Mouse (Mus musculus): Measurements from ENCODE around the gene Kdelr2. TPM values are rescaled to one million over a fixed set of nuclear protein-coding genes. Genes with fewer than 3 reads are reported as not detected.
A peak's percentile ranks its signal among the peaks of the same experiment; 100 is the strongest.
"Not testable (repeated sequence)": the region's sequence is repeated elsewhere in the genome, so short reads cannot be mapped to it uniquely, and the experiment has no call there.

Kdelr2 gene
- total RNA-seq (2021) = 10 to 100 TPM; 32.5 to 37.7 TPM

- intact Hi-C loops (cut with DNase I) = no loop called here
- peak; percentile 89 to 92 for DNase-seq (ENCODE audit: low spot score in 2 of 2)
Observed at GRCm38 (mm10) chr5:143403221-143404147, at the start of gene Kdelr2. Gene Kdelr2 (plus strand): TSS chr5:143403838.

GRCm38 (mm10) chr5:143356017-143356416, 47.6 kb upstream of the Kdelr2 start:
- intact Hi-C loops (cut with DNase I) = no loop called here
- no peak for DNase-seq (ENCODE audit: low spot score in 2 of 2)

- DNase-seq (ENCODE audit: low spot score in 2 of 2) = no peak
- intact Hi-C loops (cut with DNase I) = no loop called here
Observed at GRCm38 (mm10) chr5:143356686-143357388, 46.8 kb upstream of the Kdelr2 start, which contains the start of gene Grid2ip. Gene Grid2ip (plus strand): TSS chr5:143357338.

- no peak for DNase-seq (ENCODE audit: low spot score in 2 of 2)
- intact Hi-C loops (cut with DNase I) = no loop called here
Observed at GRCm38 (mm10) chr5:143357564-143357963, 46.1 kb upstream of the Kdelr2 start.

GRCm38 (mm10) chr5:143359263-143359662, 44.4 kb upstream of the Kdelr2 start:
- intact Hi-C loops (cut with DNase I) = no loop called here
- no peak for DNase-seq (ENCODE audit: low spot score in 2 of 2)

DNA sequence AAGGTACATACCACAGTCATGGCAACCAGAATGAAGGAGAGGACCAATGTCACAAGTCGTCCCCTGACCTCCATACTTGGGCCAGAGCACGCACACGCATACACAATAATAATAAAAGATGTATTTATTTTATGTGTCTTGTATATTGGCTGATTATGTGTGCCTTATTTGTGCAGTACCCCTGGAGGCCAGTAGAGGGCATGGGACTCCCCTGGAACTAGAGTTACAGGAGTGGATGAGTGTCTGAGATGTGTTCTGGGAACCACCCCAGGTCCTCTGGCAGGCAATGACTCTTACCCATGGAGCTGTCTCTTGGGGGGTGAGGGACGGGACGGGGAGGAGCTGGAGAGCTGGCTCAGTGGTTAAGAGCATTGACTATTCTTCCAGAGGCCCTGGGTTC, 43.6 kb upstream of the Kdelr2 start:
- no peak for DNase-seq (ENCODE audit: low spot score in 2 of 2)
- intact Hi-C loops (cut with DNase I) = no loop called here

DNA sequence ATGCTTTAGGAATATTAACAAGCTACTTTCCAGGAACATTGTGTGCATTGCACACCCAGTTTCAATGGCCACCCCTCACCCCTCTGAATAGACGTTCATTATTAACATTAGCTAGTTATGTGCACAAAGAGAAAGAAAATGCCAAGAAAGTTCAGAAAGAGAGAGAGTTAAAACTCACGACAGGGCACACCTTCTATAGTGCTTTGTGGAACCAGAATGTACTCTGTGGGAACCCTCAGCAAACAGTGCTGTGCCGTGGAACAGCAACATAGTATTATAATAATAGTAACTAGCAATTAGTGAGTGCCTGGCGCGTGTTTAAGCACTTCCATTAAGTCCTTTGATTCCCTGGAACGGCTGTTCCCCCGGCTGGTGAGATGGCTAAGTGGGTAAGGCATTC, 42.2 kb upstream of the Kdelr2 start:
- DNase-seq (ENCODE audit: low spot score in 2 of 2) = no peak
- intact Hi-C loops (cut with DNase I) = no loop called here

- intact Hi-C loops (cut with DNase I) = no loop called here
- no peak for DNase-seq (ENCODE audit: low spot score in 2 of 2)
Observed at GRCm38 (mm10) chr5:143363678-143364615, 39.7 kb upstream of the Kdelr2 start.

DNA sequence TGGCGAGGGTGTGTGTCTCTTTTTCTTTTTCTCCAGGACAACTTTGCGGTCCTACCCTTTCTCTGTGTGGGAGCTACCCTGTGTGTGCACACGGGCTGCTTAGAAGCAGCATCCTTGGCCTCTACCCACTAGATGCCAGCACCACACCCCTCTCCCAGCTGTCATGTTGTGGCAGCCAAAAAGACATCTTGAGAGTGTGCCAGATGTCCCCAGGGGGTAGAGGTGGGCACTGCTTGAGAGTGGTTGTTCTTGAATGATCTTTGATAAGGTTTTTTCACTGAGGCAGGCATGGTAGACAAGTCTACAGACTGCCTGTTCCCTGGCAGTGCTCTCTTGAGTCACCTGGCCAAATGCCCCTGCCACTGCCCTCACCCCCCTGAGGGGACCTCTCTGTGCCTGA, 35.7 kb upstream of the Kdelr2 start:
- no peak for DNase-seq (ENCODE audit: low spot score in 2 of 2)
- intact Hi-C loops (cut with DNase I) = no loop called here

- DNase-seq (ENCODE audit: low spot score in 2 of 2) = no peak
Observed at GRCm38 (mm10) chr5:143369611-143370255, 33.9 kb upstream of the Kdelr2 start.

DNA sequence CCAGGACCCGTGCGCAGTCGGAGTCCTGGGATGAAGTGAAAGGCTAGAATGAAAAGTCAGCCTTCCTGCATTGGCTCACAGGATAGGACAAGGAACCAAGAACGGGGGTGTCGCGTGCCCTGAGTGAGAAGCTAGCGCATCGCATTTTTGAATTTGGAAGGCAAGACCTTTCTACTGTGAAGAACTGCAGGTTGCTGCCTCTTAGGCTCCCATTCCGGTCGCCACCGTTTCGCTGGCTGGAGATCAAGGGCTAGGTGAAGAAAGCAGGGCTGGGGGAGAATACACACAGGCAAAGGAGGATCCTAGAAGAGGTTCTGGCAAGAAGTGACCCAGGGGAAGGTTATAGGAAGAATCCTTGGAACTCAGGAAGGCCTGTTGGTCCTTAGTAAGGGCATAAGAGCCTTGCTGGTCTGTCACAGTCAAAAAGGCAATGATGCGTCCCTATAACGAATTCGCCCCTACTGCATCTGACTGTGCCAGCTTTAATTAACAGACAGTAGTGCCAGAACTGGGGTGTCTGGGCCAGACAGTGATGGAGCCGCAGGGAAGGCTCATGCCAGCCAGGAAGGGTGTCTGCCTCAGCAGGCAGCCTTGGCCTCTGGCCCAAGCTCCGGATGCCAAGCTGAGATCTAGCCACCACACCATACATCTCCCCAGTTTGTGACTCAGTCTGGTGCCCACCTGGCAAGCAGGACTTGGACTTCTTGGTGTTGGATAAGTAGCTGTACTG, 33.1 kb upstream of the Kdelr2 start:
- DNase-seq (ENCODE audit: low spot score in 2 of 2) = no peak
- intact Hi-C loops (cut with DNase I) = no loop called here

More at GRCm38 (mm10) chr5:143369611-143370255, 33.9 kb upstream of the Kdelr2 start:
- intact Hi-C loops (cut with DNase I) = no loop called here

DNA sequence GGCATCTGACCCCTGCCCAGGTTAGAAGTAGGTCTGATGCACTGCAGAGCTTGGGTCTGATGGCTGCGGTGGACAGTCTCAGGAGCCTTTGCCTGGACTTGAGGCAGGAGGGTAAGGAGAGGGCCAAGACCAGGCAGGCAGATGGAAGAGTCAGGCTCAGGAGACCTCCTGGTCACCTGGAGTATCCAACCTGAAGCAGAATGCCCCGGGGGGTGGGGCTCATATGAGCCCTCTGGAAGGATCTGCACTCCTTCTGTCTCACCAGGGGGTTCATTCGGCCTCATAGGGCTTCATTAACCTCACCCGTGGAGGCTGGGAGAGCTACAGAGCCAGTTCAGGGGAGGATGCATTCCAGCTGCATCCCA, 32.5 kb upstream of the Kdelr2 start:
- no peak for DNase-seq (ENCODE audit: low spot score in 2 of 2)
- intact Hi-C loops (cut with DNase I) = no loop called here

- no peak for DNase-seq (ENCODE audit: low spot score in 2 of 2)
- intact Hi-C loops (cut with DNase I) = no loop called here
Observed at GRCm38 (mm10) chr5:143372818-143373217, 30.8 kb upstream of the Kdelr2 start.

DNA sequence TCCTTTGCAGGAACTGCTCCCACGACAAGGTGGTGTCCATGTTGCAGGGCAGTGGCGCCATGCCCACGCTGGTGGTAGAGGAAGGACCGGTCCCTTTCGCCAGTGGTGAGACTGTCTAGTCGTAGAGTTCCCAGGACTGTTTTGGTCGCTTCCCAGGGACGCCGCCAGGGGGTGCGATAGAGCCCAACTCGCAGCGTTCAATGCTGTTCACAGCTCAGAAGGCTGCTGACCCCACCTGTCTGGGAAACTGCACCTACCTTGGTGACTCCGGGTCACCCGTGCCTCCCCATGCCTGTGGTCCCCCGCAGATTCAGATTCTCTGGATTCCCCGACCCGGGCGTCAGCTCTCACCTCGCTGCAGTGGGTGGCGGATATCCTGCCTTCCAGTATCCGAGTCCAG, 28.4 kb upstream of the Kdelr2 start:
- intact Hi-C loops (cut with DNase I) = no loop called here
- peak in 1 of 2 experiments; percentile 35 for DNase-seq (ENCODE audit: low spot score in 2 of 2)

GRCm38 (mm10) chr5:143376156-143376555, 27.5 kb upstream of the Kdelr2 start:
- no peak for DNase-seq (ENCODE audit: low spot score in 2 of 2)
- intact Hi-C loops (cut with DNase I) = no loop called here

DNA sequence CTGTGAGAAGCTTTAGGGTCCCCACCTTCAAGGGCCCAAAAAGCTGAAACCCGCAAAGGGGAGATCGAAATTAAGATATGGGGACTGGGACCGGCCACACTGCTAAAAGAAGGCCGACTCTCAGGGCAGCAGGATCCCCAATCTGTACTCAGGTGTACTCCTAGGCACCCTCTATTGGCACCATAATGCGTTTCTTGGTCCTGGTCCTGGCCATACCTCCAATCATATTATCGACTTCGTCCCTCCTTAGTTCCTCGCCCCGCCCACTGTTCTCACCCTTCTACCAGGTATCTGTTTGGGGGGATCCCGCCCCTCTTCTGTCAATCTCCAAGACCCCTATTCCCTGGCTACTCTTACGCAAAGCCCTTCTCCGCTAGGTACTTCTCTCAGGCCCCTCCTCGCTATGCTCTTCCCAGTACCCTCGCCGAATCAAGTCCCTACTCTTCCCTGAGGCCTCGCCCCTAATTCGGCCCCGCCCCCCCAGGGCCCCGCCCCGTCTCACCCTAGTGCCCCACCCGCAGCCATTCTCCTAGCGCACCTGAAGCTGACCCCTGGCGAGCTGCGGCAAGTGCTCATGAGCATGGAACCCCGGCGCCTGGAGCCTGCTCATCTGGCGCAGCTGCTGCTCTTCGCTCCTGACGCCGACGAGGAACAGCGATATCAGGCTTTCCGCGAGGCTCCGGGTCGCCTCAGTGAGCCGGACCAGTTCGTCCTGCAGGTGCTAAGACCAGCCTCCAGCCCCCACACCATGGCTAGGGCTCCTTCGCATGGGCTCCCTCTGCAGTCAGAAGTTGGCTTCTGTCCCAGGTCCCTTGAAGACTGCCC, 16.6 kb upstream of the Kdelr2 start:
- intact Hi-C loops (cut with DNase I) = no loop called here
- DNase-seq (ENCODE audit: low spot score in 2 of 2) = no peak

DNA sequence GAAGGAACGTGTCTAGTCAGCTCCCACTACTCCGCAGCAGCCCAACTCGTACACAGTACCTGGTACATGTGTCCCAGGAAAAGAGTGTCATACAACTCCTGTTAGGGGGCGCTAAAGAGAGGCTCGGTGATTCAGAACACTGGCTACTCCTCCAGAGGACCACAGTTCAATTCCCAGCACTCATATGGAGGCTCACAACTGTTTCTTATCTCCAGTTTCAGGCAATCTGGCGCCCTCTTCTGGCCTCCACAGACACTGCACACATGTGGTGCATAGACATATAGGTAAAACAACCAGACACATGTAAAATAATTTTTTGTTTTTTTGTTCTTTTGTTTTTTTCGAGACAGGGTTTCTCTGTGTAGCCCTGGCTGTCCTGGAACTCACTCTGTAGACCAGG, 9.5 kb upstream of the Kdelr2 start:
- intact Hi-C loops (cut with DNase I) = no loop called here
- no peak for DNase-seq (ENCODE audit: low spot score in 2 of 2)

- intact Hi-C loops (cut with DNase I); DNase-seq (ENCODE audit: low spot score in 2 of 2): not testable (repeated sequence)
Observed at GRCm38 (mm10) chr5:143394966-143395365, 8.7 kb upstream of the Kdelr2 start.

Data from left cerebral cortex, postnatal 36 days (tissue).